Mouse (Mus musculus): ENCODE measurements around the gene Myom1. TPM values are rescaled to one million over a fixed set of nuclear protein-coding genes. Genes with fewer than 3 reads are reported as not detected.

Gene Myom1
- polyA plus RNA-seq, 1 experiment from 2014 or later: 4.7 TPM

DNA sequence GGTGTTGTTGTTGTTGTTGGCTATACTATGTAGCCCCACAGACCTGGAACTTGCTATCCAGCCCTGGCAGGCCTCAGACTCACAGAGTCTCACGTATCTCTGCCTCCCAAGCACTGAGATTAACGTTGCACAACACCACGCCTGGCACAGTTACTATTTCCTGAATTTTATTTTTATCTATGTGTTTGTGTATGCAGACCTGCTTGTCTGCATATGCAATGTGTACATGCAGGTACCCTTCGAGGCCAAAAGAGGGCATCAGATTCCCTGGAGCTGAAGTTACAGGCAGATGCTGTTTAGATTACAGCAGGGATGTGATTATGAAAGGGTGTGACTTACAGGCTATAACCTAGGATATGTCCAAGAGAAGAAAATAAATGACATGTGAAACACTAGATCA, 84.5 kb downstream of the Myom1 start:
- Histone ChIP-seq H3K9ac (ENCODE audit: low read length) (no peak overlapping the region), H3K9me3 (ENCODE audit: control insufficient read depth, low read length) (no peaks in the 10 kb centered on the region), H3K4me3 (ENCODE audit: low read depth, low read length) (no peak overlapping the region), H3K4me2 (ENCODE audit: low read depth, severe bottlenecking) (no peak overlapping the region), H3K36me3 (ENCODE audit: control insufficient read depth, insufficient read depth, low read length) (no peaks in the 10 kb centered on the region), H3K27ac (replicated peaks; ENCODE audit: low read depth, low read length) (no peak overlapping the region), H3K27me3 (ENCODE audit: control insufficient read depth, insufficient read depth, low read length) (no peaks in the 10 kb centered on the region), H3K4me1 (ENCODE audit: control insufficient read depth, insufficient read depth, low read length) (no peaks in the 10 kb centered on the region)
- DNase-seq (ENCODE audit: low spot score) (no peak), ATAC-seq (ENCODE audit: insufficient number of reproducible peaks, low FRiP score, low TSS enrichment, low read depth) (no peak)
- WGBS: 91% methylated on average over 4 of the region's 4 CpGs

DNA sequence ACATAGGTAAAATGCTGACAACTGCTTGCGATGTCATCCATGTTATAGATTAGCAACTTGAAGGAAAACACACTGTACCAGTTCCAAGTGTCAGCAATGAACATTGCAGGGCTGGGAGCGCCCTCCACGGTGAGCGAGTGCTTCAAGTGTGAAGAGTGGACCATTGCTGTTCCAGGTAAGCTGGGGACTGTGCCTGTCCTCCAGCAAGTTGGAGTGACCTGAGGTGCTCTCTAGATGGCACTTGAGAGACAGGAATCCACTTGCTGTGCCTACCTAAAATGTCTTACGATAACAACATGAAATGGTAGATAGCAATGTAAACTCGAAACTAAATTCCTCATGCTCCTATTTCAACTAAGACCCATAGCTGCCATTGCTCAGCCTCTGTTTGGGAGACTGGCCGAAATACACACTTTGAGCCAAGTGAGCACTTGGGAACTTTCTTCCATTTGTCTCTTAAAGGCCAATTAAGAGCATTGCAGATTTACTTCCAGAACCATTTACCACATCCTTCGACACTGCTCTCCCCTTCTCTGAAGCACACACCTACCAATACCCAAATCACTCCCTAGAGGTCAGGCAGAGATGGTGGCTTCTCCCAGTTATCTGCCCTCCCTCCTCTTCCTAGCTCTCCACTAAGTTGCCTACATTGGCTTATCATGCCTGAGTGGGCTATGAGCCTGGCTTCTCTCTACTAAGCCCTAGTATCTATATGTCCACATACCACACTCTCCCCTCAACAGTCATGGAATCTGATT, 85.1 kb downstream of the Myom1 start:
- Histone ChIP-seq H3K9ac (ENCODE audit: low read length) (no peak overlapping the region), H3K9me3 (ENCODE audit: control insufficient read depth, low read length) (no peaks in the 10 kb centered on the region), H3K4me2 (ENCODE audit: low read depth, severe bottlenecking) (no peak overlapping the region), H3K4me1 (ENCODE audit: control insufficient read depth, insufficient read depth, low read length) (no peaks in the 10 kb centered on the region), H3K4me3 (ENCODE audit: low read depth, low read length) (no peak overlapping the region), H3K27ac (replicated peaks; ENCODE audit: low read depth, low read length) (no peak overlapping the region), H3K36me3 (ENCODE audit: control insufficient read depth, insufficient read depth, low read length) (no peaks in the 10 kb centered on the region), H3K27me3 (ENCODE audit: control insufficient read depth, insufficient read depth, low read length) (no peaks in the 10 kb centered on the region)
- DNase-seq (ENCODE audit: low spot score) (no peak), ATAC-seq (ENCODE audit: insufficient number of reproducible peaks, low FRiP score, low TSS enrichment, low read depth) (no peak)
- 90% methylated on average over 8 of the region's 8 CpGs for WGBS

DNA sequence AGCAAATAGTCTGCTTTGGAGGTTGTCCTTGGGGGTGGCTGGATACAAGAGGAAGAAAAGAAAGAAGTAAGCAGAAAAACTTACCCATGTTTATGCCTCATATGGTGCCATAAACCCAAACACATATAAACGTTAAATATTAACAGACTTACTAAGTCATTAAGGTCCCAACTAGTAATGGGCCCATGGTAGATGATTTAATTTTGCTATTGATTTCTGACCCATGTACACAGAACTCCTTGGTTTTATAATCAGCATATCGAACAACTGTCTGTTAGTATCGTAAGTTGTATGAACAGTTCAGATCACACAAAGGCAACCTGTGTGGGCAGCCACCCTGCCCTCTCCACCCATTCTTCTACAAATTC, 85.7 kb downstream of the Myom1 start:
- Histone ChIP-seq H3K4me3 (ENCODE audit: low read depth, low read length) (no peak overlapping the region), H3K4me2 (ENCODE audit: low read depth, severe bottlenecking) (no peak overlapping the region), H3K4me1 (ENCODE audit: control insufficient read depth, insufficient read depth, low read length) (no peaks in the 10 kb centered on the region), H3K36me3 (ENCODE audit: control insufficient read depth, insufficient read depth, low read length) (no peaks in the 10 kb centered on the region), H3K9ac (ENCODE audit: low read length) (no peak overlapping the region), H3K27ac (replicated peaks; ENCODE audit: low read depth, low read length) (no peak overlapping the region), H3K9me3 (ENCODE audit: control insufficient read depth, low read length) (no peaks in the 10 kb centered on the region), H3K27me3 (ENCODE audit: control insufficient read depth, insufficient read depth, low read length) (no peaks in the 10 kb centered on the region)
- WGBS: 92% methylated on average over 3 of the region's 3 CpGs
- ATAC-seq (ENCODE audit: insufficient number of reproducible peaks, low FRiP score, low TSS enrichment, low read depth) (no peak), DNase-seq (ENCODE audit: low spot score) (no peak)

DNA sequence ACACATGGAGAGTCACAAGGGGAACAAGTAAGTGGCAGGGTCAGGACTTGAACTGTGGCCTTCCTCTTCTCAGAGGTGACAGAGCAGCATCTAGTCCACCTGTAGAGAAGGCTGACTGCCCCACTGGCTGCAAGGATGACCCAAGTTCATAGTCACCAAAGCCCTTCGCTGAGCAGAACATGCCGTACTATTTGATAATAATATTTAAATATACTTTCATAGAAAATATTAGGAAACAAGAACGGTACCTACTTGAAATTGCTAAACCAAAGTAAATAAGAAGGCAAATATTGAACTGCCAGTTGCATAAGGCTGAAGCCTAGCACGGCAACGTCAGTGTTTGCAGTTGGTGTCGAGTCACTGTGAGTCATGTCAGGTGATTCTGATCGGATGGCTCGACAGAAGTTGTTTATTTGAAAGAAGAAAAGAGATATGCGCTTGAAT, 86.6 kb downstream of the Myom1 start:
- no peak for DNase-seq (ENCODE audit: low spot score)
- H3K36me3 ChIP-seq (ENCODE audit: control insufficient read depth, insufficient read depth, low read length): no peaks in the 10 kb centered on the region
- H3K4me2 ChIP-seq (ENCODE audit: low read depth, severe bottlenecking): no peak overlapping the region
- no peak overlapping the region for H3K4me3 ChIP-seq (ENCODE audit: low read depth, low read length)
- H3K4me1 ChIP-seq (ENCODE audit: control insufficient read depth, insufficient read depth, low read length): no peaks in the 10 kb centered on the region
- H3K27me3 ChIP-seq (ENCODE audit: control insufficient read depth, insufficient read depth, low read length): no peaks in the 10 kb centered on the region
- ATAC-seq (ENCODE audit: insufficient number of reproducible peaks, low FRiP score, low TSS enrichment, low read depth): no peak
- 87% methylated on average over 9 of the region's 9 CpGs for WGBS
- no peak overlapping the region for H3K9ac ChIP-seq (ENCODE audit: low read length)
- no peaks in the 10 kb centered on the region for H3K9me3 ChIP-seq (ENCODE audit: control insufficient read depth, low read length)
- H3K27ac ChIP-seq (replicated peaks; ENCODE audit: low read depth, low read length): no peak overlapping the region

DNA sequence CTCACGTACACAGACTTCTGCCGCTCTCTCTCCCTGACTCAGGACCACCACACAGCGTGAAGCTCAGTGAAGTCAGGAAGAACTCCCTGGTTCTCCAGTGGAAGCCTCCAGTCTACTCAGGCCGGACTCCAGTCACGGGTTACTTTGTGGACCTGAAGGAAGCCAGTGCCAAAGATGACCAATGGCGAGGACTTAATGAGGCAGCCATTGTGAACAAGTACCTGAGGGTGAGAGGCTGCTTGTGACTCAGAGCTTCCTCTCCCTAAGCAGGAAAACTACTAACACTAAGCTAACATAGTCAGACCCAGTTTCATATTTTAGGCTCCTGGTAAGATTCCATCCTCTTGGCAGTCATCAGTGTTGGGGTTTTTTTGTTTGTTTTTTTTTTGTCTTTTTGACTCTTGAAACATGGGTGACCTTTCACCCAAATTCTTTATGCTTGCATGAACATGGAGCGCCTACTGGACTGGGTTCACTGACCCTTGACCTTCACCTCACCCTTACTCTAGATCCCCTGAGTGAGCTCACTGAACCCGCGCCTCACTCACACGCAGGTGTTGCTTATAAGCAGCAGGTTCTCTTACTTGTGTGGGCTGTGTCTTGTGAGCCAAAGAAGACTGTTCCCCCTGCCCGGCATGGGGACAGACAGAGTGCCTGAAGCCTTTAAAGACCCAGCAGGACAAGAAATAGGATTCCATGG, 87.5 kb downstream of the Myom1 start:
- no peak for DNase-seq (ENCODE audit: low spot score)
- no peak overlapping the region for H3K27ac ChIP-seq (replicated peaks; ENCODE audit: low read depth, low read length)
- H3K9me3 ChIP-seq (ENCODE audit: control insufficient read depth, low read length): no peaks in the 10 kb centered on the region
- no peak overlapping the region for H3K4me3 ChIP-seq (ENCODE audit: low read depth, low read length)
- H3K4me2 ChIP-seq (ENCODE audit: low read depth, severe bottlenecking): no peak overlapping the region
- no peaks in the 10 kb centered on the region for H3K4me1 ChIP-seq (ENCODE audit: control insufficient read depth, insufficient read depth, low read length)
- H3K27me3 ChIP-seq (ENCODE audit: control insufficient read depth, insufficient read depth, low read length): no peaks in the 10 kb centered on the region
- WGBS: 85% methylated on average over 11 of the region's 11 CpGs
- H3K36me3 ChIP-seq (ENCODE audit: control insufficient read depth, insufficient read depth, low read length): no peaks in the 10 kb centered on the region
- ATAC-seq (ENCODE audit: insufficient number of reproducible peaks, low FRiP score, low TSS enrichment, low read depth): no peak
- H3K9ac ChIP-seq (ENCODE audit: low read length): no peak overlapping the region

DNA sequence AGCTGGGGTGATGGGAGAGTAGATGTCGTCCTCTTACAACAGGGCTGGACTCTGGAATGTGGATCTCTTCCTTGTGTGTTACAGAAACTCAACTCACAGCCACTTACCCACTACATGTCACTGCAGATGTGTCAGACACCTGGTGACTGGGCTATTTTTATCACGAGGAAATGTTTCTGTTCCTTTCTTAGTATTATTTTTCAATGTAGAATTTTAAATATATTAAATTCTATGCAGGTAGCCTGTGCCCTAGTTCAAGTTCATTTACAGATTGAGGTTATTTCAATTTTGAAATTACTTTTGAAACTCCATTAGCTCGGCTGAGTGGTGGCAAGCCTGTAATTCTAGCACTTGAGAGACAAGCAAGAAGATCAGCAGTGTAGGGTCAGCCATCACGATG, 88.6 kb downstream of the Myom1 start:
- Histone ChIP-seq H3K36me3 (ENCODE audit: control insufficient read depth, insufficient read depth, low read length) (no peaks in the 10 kb centered on the region), H3K9ac (ENCODE audit: low read length) (no peak overlapping the region), H3K9me3 (ENCODE audit: control insufficient read depth, low read length) (no peaks in the 10 kb centered on the region), H3K27ac (replicated peaks; ENCODE audit: low read depth, low read length) (no peak overlapping the region), H3K4me2 (ENCODE audit: low read depth, severe bottlenecking) (no peak overlapping the region), H3K27me3 (ENCODE audit: control insufficient read depth, insufficient read depth, low read length) (no peaks in the 10 kb centered on the region), H3K4me1 (ENCODE audit: control insufficient read depth, insufficient read depth, low read length) (no peaks in the 10 kb centered on the region), H3K4me3 (ENCODE audit: low read depth, low read length) (no peak overlapping the region)
- ATAC-seq (ENCODE audit: insufficient number of reproducible peaks, low FRiP score, low TSS enrichment, low read depth): no peak
- DNase-seq (ENCODE audit: low spot score): no peak
- WGBS: 83% methylated on average over 4 of the region's 4 CpGs

DNA sequence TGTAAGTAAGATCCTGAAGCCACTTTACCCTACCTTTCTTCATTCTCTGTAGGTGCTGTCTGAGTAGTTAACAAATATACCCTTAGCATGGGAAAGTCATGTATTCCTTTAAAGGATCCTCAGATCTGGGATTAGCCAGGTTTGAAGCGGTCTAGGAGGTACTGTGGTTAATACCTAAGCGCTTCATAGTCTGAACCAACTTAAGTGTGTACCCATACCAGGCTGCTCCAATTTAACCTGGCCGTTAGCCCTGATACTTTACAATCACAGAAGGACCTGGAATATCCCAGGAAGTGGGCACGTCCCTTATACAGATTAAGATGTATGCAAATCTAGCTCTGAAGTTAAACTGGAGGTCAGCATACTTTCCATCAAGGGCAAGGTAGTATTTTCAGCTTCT, 89.9 kb downstream of the Myom1 start:
- no peak for DNase-seq (ENCODE audit: low spot score)
- H3K27ac ChIP-seq (replicated peaks; ENCODE audit: low read depth, low read length): no peak overlapping the region
- H3K4me3 ChIP-seq (ENCODE audit: low read depth, low read length): no peak overlapping the region
- no peak overlapping the region for H3K9ac ChIP-seq (ENCODE audit: low read length)
- no peaks in the 10 kb centered on the region for H3K36me3 ChIP-seq (ENCODE audit: control insufficient read depth, insufficient read depth, low read length)
- WGBS: 89% methylated on average over 4 of the region's 4 CpGs
- no peaks in the 10 kb centered on the region for H3K9me3 ChIP-seq (ENCODE audit: control insufficient read depth, low read length)
- no peak overlapping the region for H3K4me2 ChIP-seq (ENCODE audit: low read depth, severe bottlenecking)
- no peaks in the 10 kb centered on the region for H3K4me1 ChIP-seq (ENCODE audit: control insufficient read depth, insufficient read depth, low read length)
- ATAC-seq (ENCODE audit: insufficient number of reproducible peaks, low FRiP score, low TSS enrichment, low read depth): no peak
- no peaks in the 10 kb centered on the region for H3K27me3 ChIP-seq (ENCODE audit: control insufficient read depth, insufficient read depth, low read length)

DNA sequence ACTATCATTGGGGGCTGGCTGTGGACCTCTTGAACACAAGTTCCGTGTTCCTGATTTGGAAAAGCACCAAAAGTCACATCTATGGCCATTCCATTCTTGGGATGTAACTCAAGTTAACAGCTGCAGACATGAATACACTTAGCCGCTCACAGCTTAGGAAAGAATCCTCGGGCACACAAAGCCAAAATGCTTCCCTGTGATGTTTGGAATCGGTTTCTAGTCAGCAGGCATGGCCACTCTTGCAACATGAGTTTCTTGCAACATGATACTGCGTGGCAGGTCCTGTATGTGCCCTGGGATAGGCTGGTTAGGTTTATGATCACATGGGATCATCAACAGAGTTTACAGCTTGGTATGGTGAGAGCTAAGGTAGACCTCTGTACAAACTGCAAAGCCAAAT, 91.4 kb downstream of the Myom1 start:
- no peaks in the 10 kb centered on the region for H3K9me3 ChIP-seq (ENCODE audit: control insufficient read depth, low read length)
- no peaks in the 10 kb centered on the region for H3K36me3 ChIP-seq (ENCODE audit: control insufficient read depth, insufficient read depth, low read length)
- no peak overlapping the region for H3K9ac ChIP-seq (ENCODE audit: low read length)
- H3K27me3 ChIP-seq (ENCODE audit: control insufficient read depth, insufficient read depth, low read length): no peaks in the 10 kb centered on the region
- no peak overlapping the region for H3K4me3 ChIP-seq (ENCODE audit: low read depth, low read length)
- DNase-seq (ENCODE audit: low spot score): no peak
- no peak overlapping the region for H3K27ac ChIP-seq (replicated peaks; ENCODE audit: low read depth, low read length)
- no peaks in the 10 kb centered on the region for H3K4me1 ChIP-seq (ENCODE audit: control insufficient read depth, insufficient read depth, low read length)
- 66% methylated on average over 5 of the region's 5 CpGs for WGBS
- ATAC-seq (ENCODE audit: insufficient number of reproducible peaks, low FRiP score, low TSS enrichment, low read depth): no peak
- H3K4me2 ChIP-seq (ENCODE audit: low read depth, severe bottlenecking): no peak overlapping the region

Data from limb, embryonic 11.5 days (tissue).